Mouse (Mus musculus): ENCODE measurements around the gene Gm7029.
"Not testable (repeated sequence)": the region's sequence is repeated elsewhere in the genome, so short reads cannot be mapped to it uniquely, and the experiment has no call there.

The Gm7029 gene

GRCm38 (mm10) chr17:33891892-33892291 is 18.3 kb downstream of the Gm7029 start:
- DNase-seq (ENCODE audit: low spot score): not testable (repeated sequence)

- no peak for DNase-seq (ENCODE audit: low spot score)
Observed at GRCm38 (mm10) chr17:33892429-33892828, 18.8 kb downstream of the Gm7029 start.

GRCm38 (mm10) chr17:33893011-33893410 is 19.4 kb downstream of the Gm7029 start:
- not testable (repeated sequence) for DNase-seq (ENCODE audit: low spot score)

GRCm38 (mm10) chr17:33897114-33897794 is 23.6 kb downstream of the Gm7029 start:
- no peak for DNase-seq (ENCODE audit: low spot score)

GRCm38 (mm10) chr17:33898193-33898592 is 24.6 kb downstream of the Gm7029 start:
- DNase-seq (ENCODE audit: low spot score): not testable (repeated sequence)

GRCm38 (mm10) chr17:33899642-33900041 is 26.0 kb downstream of the Gm7029 start:
- no peak for DNase-seq (ENCODE audit: low spot score)

GRCm38 (mm10) chr17:33900281-33900988 is 26.8 kb downstream of the Gm7029 start:
- DNase-seq (ENCODE audit: low spot score): no peak

- DNase-seq (ENCODE audit: low spot score): no peak
Observed at GRCm38 (mm10) chr17:33900989-33901314, 27.3 kb downstream of the Gm7029 start.

- no peak for DNase-seq (ENCODE audit: low spot score)
Observed at GRCm38 (mm10) chr17:33901653-33902052, 28.0 kb downstream of the Gm7029 start.

GRCm38 (mm10) chr17:33902079-33902478 is 28.4 kb downstream of the Gm7029 start:
- no peak for DNase-seq (ENCODE audit: low spot score)

- DNase-seq (ENCODE audit: low spot score): no peak
Observed at GRCm38 (mm10) chr17:33902491-33902890, 28.9 kb downstream of the Gm7029 start.

GRCm38 (mm10) chr17:33903911-33904651 is 30.4 kb downstream of the Gm7029 start:
- not testable (repeated sequence) for DNase-seq (ENCODE audit: low spot score)

GRCm38 (mm10) chr17:33904835-33905234 is 31.2 kb downstream of the Gm7029 start, which contains the start of gene Platr17:
Gene Platr17, plus strand, starts transcription at chr17:33905135.
- not testable (repeated sequence) for DNase-seq (ENCODE audit: low spot score)

GRCm38 (mm10) chr17:33908331-33909076 is 34.9 kb downstream of the Gm7029 start:
- no peak for DNase-seq (ENCODE audit: low spot score)

GRCm38 (mm10) chr17:33909077-33909868 is 35.6 kb downstream of the Gm7029 start, which contains the start of gene Daxx:
Gene Daxx, plus strand, starts transcription at chr17:33909414.
- peak; percentile 95 for DNase-seq (ENCODE audit: low spot score)

GRCm38 (mm10) chr17:33909869-33910250 is 36.2 kb downstream of the Gm7029 start:
- no peak for DNase-seq (ENCODE audit: low spot score)

- no peak for DNase-seq (ENCODE audit: low spot score)
Observed at GRCm38 (mm10) chr17:33910346-33911051, 36.9 kb downstream of the Gm7029 start.

GRCm38 (mm10) chr17:33911052-33911812 is 37.6 kb downstream of the Gm7029 start:
- DNase-seq (ENCODE audit: low spot score): no peak

- DNase-seq (ENCODE audit: low spot score): no peak
Observed at GRCm38 (mm10) chr17:33911813-33912414, 38.3 kb downstream of the Gm7029 start.
